Mouse (Mus musculus): Measurements from ENCODE around the gene Rin3.
"Not testable (repeated sequence)": the region's sequence is repeated elsewhere in the genome, so short reads cannot be mapped to it uniquely, and the experiment has no call there.

Rin3 gene

GRCm38 (mm10) chr12:102282763-102283482 lies at the start of gene Rin3:
TSS of gene Rin3 (plus strand) at chr12:102283048.
- DNase-seq: no peak

- no peak for DNase-seq
These were observed 47.3 kb upstream of the Rin3 start for GRCm38 (mm10) chr12:102235551-102235950.

GRCm38 (mm10) chr12:102236317-102236716 lies 46.5 kb upstream of the Rin3 start:
- no peak for DNase-seq

- no peak for DNase-seq
These were observed 40.6 kb upstream of the Rin3 start for GRCm38 (mm10) chr12:102242076-102242722.

GRCm38 (mm10) chr12:102243915-102244314 lies 38.9 kb upstream of the Rin3 start:
- DNase-seq: no peak

DNA sequence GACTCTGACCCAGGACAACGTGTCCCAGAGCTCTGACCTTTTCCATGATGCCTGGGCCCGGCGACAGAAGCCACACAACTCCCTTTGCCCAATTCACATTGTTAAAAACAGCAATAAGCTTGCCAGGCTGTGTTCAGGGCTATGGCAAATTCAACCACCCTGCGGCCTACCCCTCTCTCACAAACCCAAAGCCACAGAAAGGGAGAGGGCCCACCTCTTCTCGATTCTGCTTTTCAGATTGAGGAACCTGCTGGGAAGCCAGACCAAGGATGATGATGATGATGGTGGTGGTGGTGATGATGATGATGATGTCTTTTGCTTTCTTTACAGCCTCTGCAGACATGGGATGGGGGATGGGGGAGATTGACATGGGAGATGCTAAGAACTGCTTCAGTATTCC lies 36.6 kb upstream of the Rin3 start:
- no peak for DNase-seq

DNA sequence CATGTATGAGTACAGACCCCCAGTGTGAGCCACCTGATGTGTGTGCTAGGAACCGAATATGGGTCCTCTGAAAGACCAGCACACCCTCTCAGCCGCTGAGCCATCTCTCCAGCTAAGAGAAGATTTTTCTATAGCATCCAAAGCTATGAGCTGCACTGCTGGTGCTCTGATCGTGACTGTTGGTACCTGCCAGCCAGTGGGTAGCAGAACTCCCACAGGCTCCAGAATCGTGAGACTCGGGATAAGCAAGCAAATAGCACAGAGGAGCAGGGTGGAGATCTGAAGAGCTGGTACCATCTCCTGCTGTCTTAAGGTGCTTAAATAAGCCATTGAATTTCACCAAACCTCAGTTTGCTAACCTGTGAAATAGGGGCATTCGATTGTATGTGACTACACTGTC lies 34.7 kb upstream of the Rin3 start:
- no peak for DNase-seq

GRCm38 (mm10) chr12:102250316-102250715 lies 32.5 kb upstream of the Rin3 start:
- no peak for DNase-seq

DNA sequence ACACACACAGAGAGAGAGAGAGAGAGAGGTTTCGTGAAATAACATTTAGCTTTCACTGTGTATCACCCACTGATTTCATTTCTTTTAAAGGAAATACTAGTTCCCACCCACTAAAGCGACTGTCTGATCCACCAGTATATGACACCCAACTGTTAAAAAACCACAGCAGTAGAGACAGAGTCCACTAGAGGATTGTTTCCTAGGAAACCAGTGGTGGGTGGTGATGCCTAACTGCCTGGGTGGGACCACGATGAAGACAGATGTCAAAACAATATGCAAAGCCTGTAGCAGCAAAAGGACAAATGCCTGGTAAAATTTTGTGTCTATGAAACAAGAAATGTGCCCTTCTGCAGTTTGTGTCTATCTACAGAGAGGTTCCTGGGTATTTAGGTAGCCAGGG lies 31.8 kb upstream of the Rin3 start:
- DNase-seq: no peak

DNA sequence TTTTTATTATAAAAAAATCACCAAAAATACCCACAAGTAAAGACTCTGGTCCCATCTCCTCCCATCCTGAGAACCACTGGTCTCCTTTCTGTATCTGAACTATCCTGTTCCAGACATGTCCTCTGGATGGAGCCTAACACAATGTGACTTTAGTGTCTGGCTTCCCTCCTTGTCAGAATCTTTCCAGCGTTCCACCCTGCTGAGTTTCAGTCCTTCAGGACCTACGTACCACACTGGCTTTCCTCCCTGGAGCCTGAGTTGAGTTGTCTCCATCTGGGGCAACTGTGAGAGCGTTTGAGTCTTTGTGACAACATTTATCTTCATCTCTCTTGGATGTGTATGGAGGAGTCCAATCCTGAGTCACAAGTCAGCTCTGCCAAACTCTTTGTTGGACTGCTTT lies 30.9 kb upstream of the Rin3 start:
- DNase-seq: no peak

DNA sequence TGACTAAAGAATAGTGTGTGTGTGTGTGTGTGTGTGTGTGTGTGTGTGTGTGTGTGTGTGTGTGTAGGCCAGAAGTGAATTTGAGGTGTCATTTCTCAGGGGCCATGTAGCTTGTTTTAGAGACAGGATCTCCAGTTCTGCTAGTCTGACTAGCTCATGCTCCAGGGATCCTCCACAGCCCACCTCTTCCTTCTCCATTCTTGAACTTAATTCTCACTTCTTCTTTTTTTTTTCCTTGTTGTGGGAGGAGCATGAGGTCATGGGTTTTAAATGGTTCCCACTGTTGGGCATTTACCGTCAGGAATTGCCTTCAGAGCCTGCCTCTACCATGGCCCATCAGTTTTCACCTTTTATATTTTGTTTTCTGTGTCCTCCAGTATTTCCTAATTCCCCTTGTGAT lies 30.3 kb upstream of the Rin3 start:
- no peak for DNase-seq

- DNase-seq: no peak
These were observed 27.8 kb upstream of the Rin3 start for GRCm38 (mm10) chr12:102255012-102255411.

DNA sequence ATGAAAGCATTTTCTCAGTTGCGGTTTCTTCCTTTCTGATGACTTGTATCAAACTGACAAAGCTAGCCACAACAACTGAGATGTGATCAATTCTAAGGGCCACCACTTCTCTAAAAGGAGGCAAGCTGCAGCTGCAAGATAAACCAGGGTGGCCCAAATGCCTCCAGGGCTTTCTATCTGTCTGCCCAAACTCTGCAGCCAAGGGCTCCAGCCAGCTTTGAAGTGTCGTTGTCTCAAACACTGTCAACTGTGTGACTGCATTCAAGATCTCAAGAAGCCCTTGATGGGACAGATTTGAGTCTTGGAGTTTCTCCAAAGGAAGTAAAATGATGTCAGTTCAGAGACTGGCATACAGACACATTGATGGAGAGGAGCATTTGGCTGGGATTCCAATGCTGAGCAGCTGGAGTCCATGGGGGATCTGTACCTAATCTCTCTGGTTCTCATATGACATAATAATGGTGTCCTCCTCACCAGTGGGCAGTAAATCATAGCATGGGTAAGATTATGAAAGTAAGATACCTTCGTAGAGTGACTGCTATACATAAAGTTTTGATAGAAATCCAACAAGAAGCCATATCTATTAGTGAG lies 24.2 kb upstream of the Rin3 start:
- DNase-seq: no peak

GRCm38 (mm10) chr12:102261933-102262396 lies 20.9 kb upstream of the Rin3 start:
- DNase-seq: no peak

- DNase-seq: no peak
These were observed 20.0 kb upstream of the Rin3 start for GRCm38 (mm10) chr12:102262809-102263208.

- DNase-seq: no peak
These were observed 19.6 kb upstream of the Rin3 start for GRCm38 (mm10) chr12:102263249-102263648.

- DNase-seq: no peak
These were observed 16.4 kb upstream of the Rin3 start for GRCm38 (mm10) chr12:102266433-102266832.

- no peak for DNase-seq
These were observed 13.7 kb upstream of the Rin3 start for GRCm38 (mm10) chr12:102269144-102269543.

- DNase-seq: no peak
These were observed 12.0 kb upstream of the Rin3 start for GRCm38 (mm10) chr12:102270776-102271405.

GRCm38 (mm10) chr12:102271447-102271846 lies 11.4 kb upstream of the Rin3 start:
- DNase-seq: no peak

- DNase-seq: no peak
These were observed 6.9 kb upstream of the Rin3 start for GRCm38 (mm10) chr12:102275833-102276443.

DNA sequence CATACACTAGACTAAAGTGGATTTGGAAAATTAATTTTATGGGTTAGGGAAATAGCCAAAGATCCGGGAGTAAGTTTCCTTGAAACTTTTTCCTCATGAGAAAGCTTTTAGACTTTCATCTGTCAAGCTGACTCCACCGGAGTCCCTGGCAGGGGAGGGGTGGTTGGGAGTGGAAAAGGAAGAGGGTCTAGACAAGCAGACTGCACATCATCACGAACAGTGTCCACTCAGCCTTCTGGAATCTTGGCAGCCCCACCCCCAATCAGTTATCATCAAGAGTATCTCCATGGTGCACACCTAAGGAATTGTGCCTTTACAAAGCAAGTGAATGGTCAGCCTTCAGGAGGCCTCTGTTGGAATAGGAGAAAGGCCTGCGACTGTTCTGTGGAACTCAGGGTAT lies 2.6 kb upstream of the Rin3 start:
- DNase-seq: not testable (repeated sequence)

DNA sequence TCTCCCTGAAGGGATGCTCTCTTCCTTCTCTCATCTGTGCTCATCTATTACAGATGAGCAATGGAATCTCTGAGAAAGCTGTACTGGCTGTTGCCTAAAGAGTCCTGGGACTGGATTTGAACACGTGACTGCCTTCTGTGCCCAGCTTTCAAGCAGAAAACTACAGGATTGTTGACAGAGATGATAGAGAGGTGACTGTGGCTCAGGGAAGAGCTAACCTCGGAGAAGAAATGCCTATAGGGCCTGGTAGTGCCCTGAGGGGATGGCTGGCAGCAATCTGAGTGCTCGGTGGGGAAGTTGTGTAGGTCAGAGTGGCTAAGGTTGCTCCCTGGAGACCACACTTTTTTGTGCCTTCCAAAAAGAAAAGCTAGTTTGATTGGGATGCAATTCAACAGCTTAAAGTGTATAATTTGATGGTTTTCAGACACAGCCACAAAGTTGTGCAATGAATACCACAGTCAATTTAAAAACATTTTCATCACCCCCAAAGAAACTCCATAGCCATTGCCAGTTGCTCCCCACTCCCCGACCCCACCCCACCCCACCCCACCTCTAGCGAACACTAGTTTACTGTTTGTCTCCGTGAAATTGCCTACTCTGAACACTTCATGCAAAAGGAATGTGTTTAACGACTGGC lies 1.9 kb upstream of the Rin3 start:
- no peak for DNase-seq

All from cerebellum, adult 9-11 months (tissue).